Mouse (Mus musculus): ENCODE data around the gene Ptcd1.

DNA sequence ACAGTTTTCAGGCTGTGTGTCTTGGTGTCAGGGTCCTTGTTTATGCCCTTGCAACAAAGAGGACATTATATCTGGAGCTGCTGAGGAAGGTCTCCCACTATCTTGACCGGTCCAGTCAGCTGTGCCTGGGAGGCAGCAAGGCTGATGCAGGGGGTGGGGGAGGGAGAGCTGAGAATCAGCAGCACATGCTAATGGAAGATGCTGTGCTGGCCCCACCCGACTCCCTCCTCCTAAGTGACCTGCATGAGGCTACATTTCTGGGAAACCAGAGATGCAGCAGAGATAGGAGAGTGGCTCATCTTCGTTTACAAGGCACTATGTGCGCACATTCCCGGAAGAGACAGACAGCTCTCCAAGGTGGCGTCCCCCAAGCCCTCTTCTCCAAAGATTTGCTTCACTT lies 56.5 kb downstream of the Ptcd1 start:
- TF ChIP-seq CTCF (IDR thresholded peaks at IDR 0.05; ENCODE audit: insufficient read depth, low read depth, low read length) (no peak), POLR2A (IDR thresholded peaks at IDR 0.05; ENCODE audit: insufficient read depth, low read depth, low read length) (no peak)
